In the genomic region with DNA sequence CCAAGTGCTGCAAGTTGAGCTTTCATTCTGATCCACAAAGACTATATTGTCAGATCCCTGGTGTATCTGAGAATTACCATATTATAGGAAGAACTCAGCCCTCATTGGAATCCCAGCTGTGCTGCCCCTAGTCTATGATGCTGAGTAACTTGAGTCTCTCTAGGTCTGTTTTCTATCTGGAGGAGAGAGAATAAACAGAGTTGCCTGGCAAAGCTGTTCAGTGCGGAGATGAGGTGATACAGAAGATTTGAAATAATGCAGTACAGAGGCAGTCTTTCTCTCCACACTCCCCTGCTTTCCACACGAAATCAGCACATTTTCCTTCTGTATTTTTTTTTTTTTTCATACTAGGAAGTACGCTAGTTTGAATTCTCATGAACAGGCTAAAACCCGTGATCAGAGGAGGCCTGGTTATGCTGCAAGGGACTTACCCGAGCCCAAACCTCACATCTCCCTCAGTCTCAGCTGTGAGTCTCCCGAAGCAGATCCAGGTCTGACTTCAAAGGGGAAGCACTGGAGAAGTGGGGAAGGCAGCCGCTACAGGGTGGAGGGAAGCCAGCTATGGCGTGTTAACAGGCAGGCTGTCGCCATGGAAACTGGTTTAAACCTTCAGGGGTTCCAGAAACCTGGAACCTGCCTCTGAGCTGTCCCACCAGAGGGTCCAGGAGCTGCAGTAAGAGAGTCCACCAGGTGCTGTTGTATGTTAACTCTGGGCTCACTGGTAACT, we compare ENCODE assay signal across 11 mouse cellular contexts. TPM values are rescaled to one million over a fixed set of nuclear protein-coding genes. Genes with fewer than 3 reads are reported as not detected.
DNase-seq lines count a peak whose midpoint lies in the region; ATAC-seq and TF ChIP-seq lines count a peak whose summit lies in the region.
"Had no signal": no experiment of that assay in that cellular context is flagged by ENCODE, and none has a peak within 500 bp of the region (broad histone marks: within the 10 kb centered on the region; RNA-seq: fewer than 3 reads in every experiment).

No protein-coding gene starts in this region.

- H3K9ac ChIP-seq in hindbrain, embryonic 16.5 days (ENCODE audit: low read depth, low read length) = no peak overlapping the region
- H3K9ac ChIP-seq in hindbrain, embryonic 12.5 days = no peak overlapping the region
- no peak overlapping the region for H3K9ac ChIP-seq in limb, embryonic 15.5 days
- no peak overlapping the region for H3K9ac ChIP-seq in stomach, postnatal 0 days (ENCODE audit: low read length)
- H3K9ac ChIP-seq: hindbrain, embryonic 13.5 days; midbrain, embryonic 12.5 days had no signal

- H3K9me3 ChIP-seq in hindbrain, embryonic 16.5 days (ENCODE audit: control insufficient read depth, low read length) = no peaks in the 10 kb centered on the region
- H3K9me3 ChIP-seq in hindbrain, embryonic 12.5 days (replicated peaks) = no peaks in the 10 kb centered on the region
- H3K9me3 ChIP-seq in limb, embryonic 15.5 days = no peaks in the 10 kb centered on the region
- H3K9me3 ChIP-seq in stomach, postnatal 0 days (ENCODE audit: control insufficient read depth, low read length) = no peaks in the 10 kb centered on the region
- H3K9me3 ChIP-seq: hindbrain, embryonic 13.5 days; midbrain, embryonic 12.5 days had no signal

- TF ChIP-seq EP300 in stomach, postnatal 0 days (optimal IDR thresholded peaks at IDR 0.05) = no peak

- H3K4me2 ChIP-seq in hindbrain, embryonic 16.5 days (ENCODE audit: low read length) = no peak overlapping the region
- no peak overlapping the region for H3K4me2 ChIP-seq in hindbrain, embryonic 12.5 days (replicated peaks)
- H3K4me2 ChIP-seq in limb, embryonic 15.5 days = no peak overlapping the region
- no peak overlapping the region for H3K4me2 ChIP-seq in stomach, postnatal 0 days (replicated peaks; ENCODE audit: low read depth)
- H3K4me2 ChIP-seq: hindbrain, embryonic 13.5 days; midbrain, embryonic 12.5 days had no signal

- no peak overlapping the region for H3K27ac ChIP-seq in hindbrain, embryonic 16.5 days (ENCODE audit: low read depth, low read length)
- no peak overlapping the region for H3K27ac ChIP-seq in hindbrain, embryonic 12.5 days
- peak overlapping the region; percentile 34; the same call in 1 of the 2 replicates for H3K27ac ChIP-seq in thymus, adult 2 months (ENCODE audit: control insufficient read depth, insufficient read depth, low read length)
- peak overlapping the region; percentile 54 for H3K27ac ChIP-seq in limb, embryonic 15.5 days
- peak overlapping the region; percentile 76 for H3K27ac ChIP-seq in stomach, postnatal 0 days (replicated peaks)
- H3K27ac ChIP-seq: hindbrain, embryonic 13.5 days; midbrain, embryonic 12.5 days had no signal

- peaks cover 9% of the 10 kb centered on the region for H3K36me3 ChIP-seq in hindbrain, embryonic 16.5 days (ENCODE audit: control insufficient read depth, insufficient read depth, low read length)
- H3K36me3 ChIP-seq in hindbrain, embryonic 12.5 days = peaks cover 59% of the 10 kb centered on the region
- peaks cover 15% of the 10 kb centered on the region for H3K36me3 ChIP-seq in thymus, adult 2 months (ENCODE audit: control insufficient read depth, insufficient read depth, low read length)
- H3K36me3 ChIP-seq in limb, embryonic 15.5 days = peaks cover 39% of the 10 kb centered on the region
- no peaks in the 10 kb centered on the region for H3K36me3 ChIP-seq in stomach, postnatal 0 days (ENCODE audit: control insufficient read depth, insufficient read depth, low read length)

- no peak overlapping the region for H3K4me3 ChIP-seq in hindbrain, embryonic 16.5 days (ENCODE audit: low read length)
- H3K4me3 ChIP-seq in hindbrain, embryonic 12.5 days = no peak overlapping the region
- H3K4me3 ChIP-seq in thymus, adult 2 months (ENCODE audit: control insufficient read depth, insufficient read depth, low read length) = no peak overlapping the region
- H3K4me3 ChIP-seq in limb, embryonic 15.5 days = no peak overlapping the region
- H3K4me3 ChIP-seq in stomach, postnatal 0 days (ENCODE audit: low read depth, low read length) = no peak overlapping the region
- H3K4me3 ChIP-seq: hindbrain, embryonic 13.5 days; midbrain, embryonic 12.5 days had no signal

- peaks cover 3% of the 10 kb centered on the region; the same call in 1 of the 2 replicates for H3K4me1 ChIP-seq in hindbrain, embryonic 16.5 days (ENCODE audit: control insufficient read depth, insufficient read depth, low read depth, low read length)
- 0 out of 2 replicates have a peak, but pooled peaks cover 3% of the 10 kb centered on the region for H3K4me1 ChIP-seq in hindbrain, embryonic 12.5 days
- no peaks in the 10 kb centered on the region for H3K4me1 ChIP-seq in thymus, adult 2 months (replicated peaks; ENCODE audit: control insufficient read depth, insufficient read depth, low read length)
- peaks cover 20% of the 10 kb centered on the region for H3K4me1 ChIP-seq in limb, embryonic 15.5 days
- 0 out of 2 replicates have a peak, but pooled peaks cover 4% of the 10 kb centered on the region for H3K4me1 ChIP-seq in stomach, postnatal 0 days (replicated peaks; ENCODE audit: control insufficient read depth, insufficient read depth)
- H3K4me1 ChIP-seq: midbrain, embryonic 12.5 days had no signal

- H3K27me3 ChIP-seq in hindbrain, embryonic 16.5 days (replicated peaks; ENCODE audit: control insufficient read depth, insufficient read depth, low read length) = no peaks in the 10 kb centered on the region
- H3K27me3 ChIP-seq in hindbrain, embryonic 12.5 days = no peaks in the 10 kb centered on the region
- H3K27me3 ChIP-seq in thymus, adult 2 months (ENCODE audit: control insufficient read depth, insufficient read depth, low read length) = no peaks in the 10 kb centered on the region
- no peaks in the 10 kb centered on the region for H3K27me3 ChIP-seq in limb, embryonic 15.5 days
- H3K27me3 ChIP-seq in stomach, postnatal 0 days (ENCODE audit: control insufficient read depth, insufficient read depth, low read length) = no peaks in the 10 kb centered on the region
- H3K27me3 ChIP-seq: hindbrain, embryonic 13.5 days; midbrain, embryonic 12.5 days had no signal

- TF ChIP-seq CTCF in thymus, adult 2 months (IDR thresholded peaks at IDR 0.05; ENCODE audit: borderline replicate concordance, control insufficient read depth, extremely low read depth, insufficient read depth, low read length, poor library complexity) = no peak
- no peak for TF ChIP-seq CTCF in stomach, postnatal 0 days (IDR thresholded peaks at IDR 0.05; ENCODE audit: low read depth)

- 75% methylated on average over 9 of the region's 9 CpGs for WGBS in hindbrain, embryonic 16.5 days
- 82% methylated on average over 9 of the region's 9 CpGs for WGBS in hindbrain, embryonic 12.5 days
- WGBS in thymus, adult 2 months = 92% methylated on average over 9 of the region's 9 CpGs
- 51% methylated on average over 9 of the region's 9 CpGs for WGBS in limb, embryonic 15.5 days
- WGBS in stomach, postnatal 0 days = 72% methylated on average over 9 of the region's 9 CpGs

- DNase-seq in thymus, adult 2 months = no peak
- no peak for DNase-seq in thymus, adult 18-20 months
- no peak for DNase-seq in stomach, postnatal 0 days (ENCODE audit: low spot score)
- no peak for DNase-seq in urinary bladder, postnatal 36 days (ENCODE audit: low spot score in 2 of 2)
- no peak for DNase-seq in cerebellum, postnatal 4 days (ENCODE audit: low spot score in 2 of 2)
- DNase-seq: gastrocnemius, postnatal 36 days had no signal

- no peak for TF ChIP-seq POLR2A in thymus, adult 2 months (IDR thresholded peaks at IDR 0.05; ENCODE audit: control insufficient read depth, extremely low read depth, insufficient read depth, low read length, poor library complexity)

- peak; percentile 22; the same call in 1 of the 2 replicates for ATAC-seq in hindbrain, embryonic 16.5 days
- no peak for ATAC-seq in hindbrain, embryonic 12.5 days (ENCODE audit: low FRiP score)
- ATAC-seq in limb, embryonic 15.5 days (ENCODE audit: insufficient number of reproducible peaks, low FRiP score, low TSS enrichment, low read depth) = no peak
- no peak; the same call in 1 of the 2 replicates for ATAC-seq in stomach, postnatal 0 days (ENCODE audit: low FRiP score, low TSS enrichment)

RNA-seq across cellular contexts. Expression of gene Lmbrd2, which starts 9.4 kb away (rescaled TPM):
- 3.1 and 3.9 TPM in 2 replicates for polyA plus RNA-seq in hindbrain, embryonic 16.5 days (2015; fragmentation: Nextera tagmentation; extraction: Ambion mirVana)
- 3.0 and 3.4 TPM in 2 replicates for polyA plus RNA-seq in hindbrain, embryonic 12.5 days (2016; fragmentation: Nextera tagmentation; extraction: Ambion mirVana)
- polyA plus RNA-seq in thymus, adult 2 months (2012; rRNA removed) = 10.0 and 12.3 TPM in 2 replicates
- polyA plus RNA-seq in limb, embryonic 15.5 days (2015; fragmentation: Nextera tagmentation; extraction: Ambion mirVana) = 2.2 and 2.4 TPM in 2 replicates
- 2.7 and 3.1 TPM in 2 replicates for polyA plus RNA-seq in stomach, postnatal 0 days (2015; fragmentation: Nextera tagmentation; extraction: Ambion mirVana)

RNA-seq across cellular contexts. Expression of gene Skp2, which starts 24.3 kb away (rescaled TPM):
- polyA plus RNA-seq in hindbrain, embryonic 16.5 days (2015; fragmentation: Nextera tagmentation; extraction: Ambion mirVana) = 17.9 and 19.2 TPM in 2 replicates
- polyA plus RNA-seq in hindbrain, embryonic 12.5 days (2016; fragmentation: Nextera tagmentation; extraction: Ambion mirVana) = 71.7 and 74.7 TPM in 2 replicates
- 11.5 and 14.2 TPM in 2 replicates for polyA plus RNA-seq in thymus, adult 2 months (2012; rRNA removed)
- 64.6 and 68.9 TPM in 2 replicates for polyA plus RNA-seq in limb, embryonic 15.5 days (2015; fragmentation: Nextera tagmentation; extraction: Ambion mirVana)
- 8.6 and 9.7 TPM in 2 replicates for polyA plus RNA-seq in stomach, postnatal 0 days (2015; fragmentation: Nextera tagmentation; extraction: Ambion mirVana)

RNA-seq across cellular contexts. Expression of gene Nadk2, which starts 59.9 kb away (rescaled TPM):
- polyA plus RNA-seq in hindbrain, embryonic 16.5 days (2015; fragmentation: Nextera tagmentation; extraction: Ambion mirVana) = 27.1 and 31.7 TPM in 2 replicates
- 39.0 and 43.1 TPM in 2 replicates for polyA plus RNA-seq in hindbrain, embryonic 12.5 days (2016; fragmentation: Nextera tagmentation; extraction: Ambion mirVana)
- polyA plus RNA-seq in thymus, adult 2 months (2012; rRNA removed) = 14.1 and 15.3 TPM in 2 replicates
- polyA plus RNA-seq in limb, embryonic 15.5 days (2015; fragmentation: Nextera tagmentation; extraction: Ambion mirVana) = 16.2 and 19.8 TPM in 2 replicates
- polyA plus RNA-seq in stomach, postnatal 0 days (2015; fragmentation: Nextera tagmentation; extraction: Ambion mirVana) = 13.3 and 13.7 TPM in 2 replicates

Comparison
In these comparisons a context has a peak if more than half of its experiments do, and no peak if none do; other contexts are left out.
1. H3K27ac ChIP-seq: peak in thymus, adult 2 months (single experiment), limb, embryonic 15.5 days (single experiment) and stomach, postnatal 0 days (single experiment); none in hindbrain, embryonic 16.5 days (single experiment) and hindbrain, embryonic 12.5 days (single experiment).